Mouse (Mus musculus) ES-Bruce4 (cell line): ENCODE measurements around the gene Hat1. TPM values are rescaled to one million over a fixed set of nuclear protein-coding genes. Genes with fewer than 3 reads are reported as not detected.

Experiments
- H3K27ac ChIP-seq: 2 replicates; pipeline ENCODE4 v1.5.1; 2012; ENCODE audit warnings: low read length, inconsistent platforms; ENCODE audit not compliant: insufficient read depth
- H3K27me3 ChIP-seq: 2 replicates; pipeline ENCODE4 v1.6.1; 2012; ENCODE audit warnings: mild to moderate bottlenecking, low read length, inconsistent platforms; ENCODE audit not compliant: control insufficient read depth, poor library complexity, insufficient read depth, severe bottlenecking
- H3K36me3 ChIP-seq: 2 replicates; pipeline ENCODE4 v1.6.1; 2012; ENCODE audit warnings: inconsistent platforms, mild to moderate bottlenecking, low read length, moderate library complexity; ENCODE audit not compliant: control insufficient read depth, poor library complexity, insufficient read depth, severe bottlenecking
- H3K4me1 ChIP-seq: one replicate; pipeline ENCODE4 v1.8.1; 2011; ENCODE audit warnings: low read length; ENCODE audit not compliant: control insufficient read depth, insufficient read depth
- H3K4me3 ChIP-seq: 2 replicates; pipeline ENCODE4 v1.5.1; 2011; ENCODE audit warnings: low read depth, mild to moderate bottlenecking, low read length
- H3K9ac ChIP-seq: 2 replicates; pipeline ENCODE4 v1.6.1; 2012; ENCODE audit warnings: low read depth, mild to moderate bottlenecking, inconsistent platforms; ENCODE audit not compliant: poor library complexity, severe bottlenecking
- H3K9me3 ChIP-seq: replicated peaks from 2 replicates; pipeline ENCODE4 v1.6.1; 2012; ENCODE audit warnings: mild to moderate bottlenecking, low read length, inconsistent platforms; ENCODE audit not compliant: control insufficient read depth, poor library complexity, insufficient read depth, severe bottlenecking
- CTCF ChIP-seq: IDR thresholded peaks from one replicate; pipeline ENCODE4 v1.8.1; 2011; ENCODE audit warnings: low read depth, low read length
- EP300 ChIP-seq: IDR thresholded peaks from 2 replicates; pipeline ENCODE4 v1.6.1; 2011; ENCODE audit warnings: low read depth, low read length; ENCODE audit not compliant: insufficient read depth
- POLR2A ChIP-seq: IDR thresholded peaks from one replicate; pipeline ENCODE4 v1.8.1; 2011; ENCODE audit warnings: low read length; ENCODE audit not compliant: insufficient read depth
- polyA plus RNA-seq: library from polyadenylated mRNA; stranded (reverse); fragments of >200 nt; gene quantifications from 2 replicates; pipeline ENCODE4 v1.2.4, GENCODE M21; 2011; ENCODE audit warnings: low read depth; ENCODE audit not compliant: missing spikeins, insufficient read depth, insufficient read length

Gene Hat1
- polyA plus RNA-seq, 1 experiment: 692 TPM

DNA sequence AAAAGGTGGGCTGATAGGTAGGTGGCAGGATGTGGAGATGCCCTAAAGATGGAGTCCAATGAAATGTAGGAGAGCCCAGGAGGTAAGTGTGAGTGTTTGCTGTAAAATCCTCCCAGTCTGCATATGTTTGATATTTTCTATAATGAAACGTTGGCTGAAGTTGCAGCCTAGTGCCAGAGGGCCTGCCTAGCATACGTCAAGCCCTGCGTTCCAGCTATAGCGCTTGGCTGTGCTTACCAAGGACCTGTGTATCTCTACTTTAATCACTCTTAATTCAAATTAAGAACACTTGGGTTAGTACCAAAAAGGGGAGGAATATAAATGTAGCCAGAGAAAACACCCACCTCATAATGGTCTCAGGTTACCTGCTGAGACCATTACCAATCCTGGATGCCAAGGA is 87.0 kb downstream of the Hat1 start:
- Histone ChIP-seq H3K9ac (no peak overlapping the region), H3K36me3 (no peaks in the 10 kb centered on the region), H3K27me3 (no peaks in the 10 kb centered on the region), H3K9me3 (no peaks in the 10 kb centered on the region), H3K27ac (no peak overlapping the region), H3K4me3 (no peak overlapping the region), H3K4me1 (no peaks in the 10 kb centered on the region)
- TF ChIP-seq POLR2A: no peak
- no peak for TF ChIP-seq EP300
- TF ChIP-seq CTCF: no peak

GRCm38 (mm10) chr2:71477787-71478186 is 89.0 kb downstream of the Hat1 start:
- no peaks in the 10 kb centered on the region for H3K9me3 ChIP-seq
- no peaks in the 10 kb centered on the region for H3K27me3 ChIP-seq
- TF ChIP-seq CTCF (peak; percentile 3), EP300 (no peak), POLR2A (no peak)
- H3K36me3 ChIP-seq: no peaks in the 10 kb centered on the region
- H3K9ac ChIP-seq: no peak overlapping the region
- H3K4me1 ChIP-seq: no peaks in the 10 kb centered on the region
- no peak overlapping the region for H3K27ac ChIP-seq
- no peak overlapping the region for H3K4me3 ChIP-seq

DNA sequence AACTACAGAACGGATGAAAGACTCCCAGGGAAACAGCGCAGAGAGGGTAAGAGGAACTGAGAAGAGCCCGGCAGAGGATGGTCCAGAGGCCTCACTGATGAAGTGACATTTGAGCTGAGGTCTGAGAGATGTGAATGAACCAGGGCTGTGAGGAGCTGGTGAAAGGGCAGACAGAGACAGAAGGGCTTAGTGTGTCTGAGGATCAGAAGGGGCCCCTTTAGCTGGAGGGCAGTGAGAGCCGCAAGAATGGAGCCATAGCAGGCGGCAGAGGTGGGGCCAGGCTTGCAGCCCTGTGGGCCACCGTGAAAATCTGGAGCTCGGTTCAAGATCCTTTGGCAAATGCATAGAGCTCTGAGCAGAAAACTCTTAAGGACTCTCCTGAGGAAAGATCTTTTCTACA is 91.2 kb downstream of the Hat1 start:
- H3K36me3 ChIP-seq: no peaks in the 10 kb centered on the region
- no peaks in the 10 kb centered on the region for H3K27me3 ChIP-seq
- no peak overlapping the region for H3K4me3 ChIP-seq
- H3K9me3 ChIP-seq: no peaks in the 10 kb centered on the region
- no peaks in the 10 kb centered on the region for H3K4me1 ChIP-seq
- no peak overlapping the region for H3K27ac ChIP-seq
- no peak overlapping the region for H3K9ac ChIP-seq
- TF ChIP-seq EP300: no peak

GRCm38 (mm10) chr2:71481825-71482224 is 93.1 kb downstream of the Hat1 start:
- TF ChIP-seq POLR2A (no peak), CTCF (no peak), EP300 (no peak)
- Histone ChIP-seq H3K27ac (no peak overlapping the region), H3K4me1 (no peaks in the 10 kb centered on the region), H3K27me3 (no peaks in the 10 kb centered on the region), H3K9me3 (no peaks in the 10 kb centered on the region), H3K36me3 (no peaks in the 10 kb centered on the region), H3K4me3 (no peak overlapping the region), H3K9ac (no peak overlapping the region)

GRCm38 (mm10) chr2:71483046-71483716 is 94.4 kb downstream of the Hat1 start:
- TF ChIP-seq EP300 (no peak), POLR2A (no peak), CTCF (no peak)
- no peak overlapping the region for H3K4me3 ChIP-seq
- no peaks in the 10 kb centered on the region for H3K27me3 ChIP-seq
- no peaks in the 10 kb centered on the region for H3K4me1 ChIP-seq
- no peak overlapping the region for H3K27ac ChIP-seq
- no peak overlapping the region for H3K9ac ChIP-seq
- no peaks in the 10 kb centered on the region for H3K36me3 ChIP-seq
- H3K9me3 ChIP-seq: no peaks in the 10 kb centered on the region

DNA sequence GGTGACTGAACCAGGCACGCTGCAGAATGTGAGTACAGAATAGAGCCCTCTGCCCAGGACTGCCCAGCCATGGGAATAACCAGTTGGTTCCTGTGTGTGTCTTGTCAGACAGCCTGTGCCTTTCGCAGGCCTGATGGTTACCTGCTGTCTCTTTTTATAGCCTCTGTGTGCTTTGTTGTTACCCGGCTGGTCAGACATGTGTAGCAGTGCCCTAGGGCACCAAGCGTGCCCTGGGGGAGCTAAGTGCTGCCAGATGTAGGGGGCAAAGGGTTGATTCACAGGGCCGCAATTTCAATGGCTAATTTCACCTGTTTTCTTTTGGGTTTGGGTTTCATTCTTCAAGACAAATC is 94.9 kb downstream of the Hat1 start:
- Histone ChIP-seq H3K27me3 (no peaks in the 10 kb centered on the region), H3K4me3 (no peak overlapping the region), H3K9ac (no peak overlapping the region), H3K27ac (no peak overlapping the region), H3K36me3 (no peaks in the 10 kb centered on the region), H3K4me1 (no peaks in the 10 kb centered on the region), H3K9me3 (no peaks in the 10 kb centered on the region)
- TF ChIP-seq POLR2A (no peak), CTCF (no peak), EP300 (no peak)

Other genes starting within 250 kb of the Hat1 start
- 140 and 149 TPM in 2 replicates for gene Dync1i2, start 177.3 kb upstream of the Hat1 start, polyA plus RNA-seq
- 80.0 and 89.2 TPM in 2 replicates for gene Slc25a12, start 21.2 kb upstream of the Hat1 start, polyA plus RNA-seq
- gene Metap1d, start 64.3 kb downstream of the Hat1 start, polyA plus RNA-seq: 13.0 and 13.6 TPM in 2 replicates
- gene Dlx1, start 139.2 kb downstream of the Hat1 start, polyA plus RNA-seq: not detected in 2 replicates
- gene Dlx2, start 157.8 kb downstream of the Hat1 start, polyA plus RNA-seq: not detected in 2 replicates